Mouse (Mus musculus): ENCODE data around the gene Plekhg3. TPM values are rescaled to one million over a fixed set of nuclear protein-coding genes. Genes with fewer than 3 reads are reported as not detected.

The Plekhg3 gene
- total RNA-seq, 1 experiment from 2014 or later: 55.2 TPM

GRCm38 (mm10) chr12:76573381-76573780, 42.7 kb downstream of the Plekhg3 start:
- no peak for ATAC-seq (replicated peaks; ENCODE audit: insufficient number of reproducible peaks, low FRiP score, low TSS enrichment, poor library complexity, severe bottlenecking)

GRCm38 (mm10) chr12:76574815-76575214, 44.1 kb downstream of the Plekhg3 start:
- ATAC-seq (replicated peaks; ENCODE audit: insufficient number of reproducible peaks, low FRiP score, low TSS enrichment, poor library complexity, severe bottlenecking): no peak

GRCm38 (mm10) chr12:76576061-76576460, 45.4 kb downstream of the Plekhg3 start:
- no peak for ATAC-seq (replicated peaks; ENCODE audit: insufficient number of reproducible peaks, low FRiP score, low TSS enrichment, poor library complexity, severe bottlenecking)

- ATAC-seq (replicated peaks; ENCODE audit: insufficient number of reproducible peaks, low FRiP score, low TSS enrichment, poor library complexity, severe bottlenecking): no peak
Observed at GRCm38 (mm10) chr12:76576806-76577205, 46.1 kb downstream of the Plekhg3 start.

GRCm38 (mm10) chr12:76577858-76578257, 47.2 kb downstream of the Plekhg3 start:
- ATAC-seq (replicated peaks; ENCODE audit: insufficient number of reproducible peaks, low FRiP score, low TSS enrichment, poor library complexity, severe bottlenecking): no peak

- ATAC-seq (replicated peaks; ENCODE audit: insufficient number of reproducible peaks, low FRiP score, low TSS enrichment, poor library complexity, severe bottlenecking): no peak
Observed at GRCm38 (mm10) chr12:76578465-76578864, 47.8 kb downstream of the Plekhg3 start.

- no peak for ATAC-seq (replicated peaks; ENCODE audit: insufficient number of reproducible peaks, low FRiP score, low TSS enrichment, poor library complexity, severe bottlenecking)
Observed at GRCm38 (mm10) chr12:76579806-76580205, 49.1 kb downstream of the Plekhg3 start.

- ATAC-seq (replicated peaks; ENCODE audit: insufficient number of reproducible peaks, low FRiP score, low TSS enrichment, poor library complexity, severe bottlenecking): no peak
Observed at GRCm38 (mm10) chr12:76582139-76582538, 51.4 kb downstream of the Plekhg3 start.

GRCm38 (mm10) chr12:76582841-76583240, 52.1 kb downstream of the Plekhg3 start:
- no peak; the same call in 1 of the 2 replicates for ATAC-seq (replicated peaks; ENCODE audit: insufficient number of reproducible peaks, low FRiP score, low TSS enrichment, poor library complexity, severe bottlenecking)

GRCm38 (mm10) chr12:76583454-76583853, 52.8 kb downstream of the Plekhg3 start:
- no peak for ATAC-seq (replicated peaks; ENCODE audit: insufficient number of reproducible peaks, low FRiP score, low TSS enrichment, poor library complexity, severe bottlenecking)

- no peak for ATAC-seq (replicated peaks; ENCODE audit: insufficient number of reproducible peaks, low FRiP score, low TSS enrichment, poor library complexity, severe bottlenecking)
Observed at GRCm38 (mm10) chr12:76585028-76585427, 54.3 kb downstream of the Plekhg3 start.

- ATAC-seq (replicated peaks; ENCODE audit: insufficient number of reproducible peaks, low FRiP score, low TSS enrichment, poor library complexity, severe bottlenecking): no peak
Observed at GRCm38 (mm10) chr12:76587357-76587756, 56.7 kb downstream of the Plekhg3 start.

GRCm38 (mm10) chr12:76589531-76589930, 58.8 kb downstream of the Plekhg3 start:
- no peak for ATAC-seq (replicated peaks; ENCODE audit: insufficient number of reproducible peaks, low FRiP score, low TSS enrichment, poor library complexity, severe bottlenecking)

- no peak for ATAC-seq (replicated peaks; ENCODE audit: insufficient number of reproducible peaks, low FRiP score, low TSS enrichment, poor library complexity, severe bottlenecking)
Observed at GRCm38 (mm10) chr12:76591037-76591436, 60.3 kb downstream of the Plekhg3 start.

- ATAC-seq (replicated peaks; ENCODE audit: insufficient number of reproducible peaks, low FRiP score, low TSS enrichment, poor library complexity, severe bottlenecking): no peak
Observed at GRCm38 (mm10) chr12:76592213-76592612, 61.5 kb downstream of the Plekhg3 start.

- ATAC-seq (replicated peaks; ENCODE audit: insufficient number of reproducible peaks, low FRiP score, low TSS enrichment, poor library complexity, severe bottlenecking): no peak
Observed at GRCm38 (mm10) chr12:76593254-76593653, 62.6 kb downstream of the Plekhg3 start.

- ATAC-seq (replicated peaks; ENCODE audit: insufficient number of reproducible peaks, low FRiP score, low TSS enrichment, poor library complexity, severe bottlenecking): peak; percentile 75
Observed at GRCm38 (mm10) chr12:76593839-76594322, 63.2 kb downstream of the Plekhg3 start.

- ATAC-seq (replicated peaks; ENCODE audit: insufficient number of reproducible peaks, low FRiP score, low TSS enrichment, poor library complexity, severe bottlenecking): no peak
Observed at GRCm38 (mm10) chr12:76594556-76594955, 63.9 kb downstream of the Plekhg3 start.

- ATAC-seq (replicated peaks; ENCODE audit: insufficient number of reproducible peaks, low FRiP score, low TSS enrichment, poor library complexity, severe bottlenecking): no peak
Observed at GRCm38 (mm10) chr12:76595830-76596229, 65.1 kb downstream of the Plekhg3 start.

- ATAC-seq (replicated peaks; ENCODE audit: insufficient number of reproducible peaks, low FRiP score, low TSS enrichment, poor library complexity, severe bottlenecking): peak; percentile 25
Observed at GRCm38 (mm10) chr12:76596292-76597023, 65.8 kb downstream of the Plekhg3 start.

Measured in monocyte, adult 5-6 weeks (primary cell).